Mouse (Mus musculus) fibroblast of lung, adult 2 months (primary cell): ENCODE measurements around the gene Sac3d1.
A peak's percentile ranks its signal among the peaks of the same experiment; 100 is the strongest.
"Not testable (repeated sequence)": the region's sequence is repeated elsewhere in the genome, so short reads cannot be mapped to it uniquely, and the experiment has no call there.

ENCODE experiments used
- DNase-seq: peaks from one replicate; pipeline ENCODE4 v3.0.0-alpha.2; 2011; ENCODE audit warnings: low read depth

Sac3d1 gene

GRCm38 (mm10) chr19:6117986-6118676, at the start of gene Sac3d1:
TSS of gene Sac3d1 (minus strand) at chr19:6118650.
- peak; percentile 91 for DNase-seq

- DNase-seq, result no peak
Observed at GRCm38 (mm10) chr19:6166750-6167149, 48.3 kb upstream of the Sac3d1 start.

GRCm38 (mm10) chr19:6163872-6164547, 45.6 kb upstream of the Sac3d1 start:
- DNase-seq, result no peak

GRCm38 (mm10) chr19:6157220-6157619, 38.8 kb upstream of the Sac3d1 start:
- no peak for DNase-seq

GRCm38 (mm10) chr19:6156372-6156771, 37.9 kb upstream of the Sac3d1 start:
- no peak for DNase-seq

GRCm38 (mm10) chr19:6155174-6155573, 36.7 kb upstream of the Sac3d1 start:
- no peak for DNase-seq

GRCm38 (mm10) chr19:6144842-6145241, 26.4 kb upstream of the Sac3d1 start:
- DNase-seq, result no peak

GRCm38 (mm10) chr19:6141394-6141749, 22.9 kb upstream of the Sac3d1 start, which contains the start of gene Arl2:
TSS of gene Arl2 (minus strand) at chr19:6141548.
- peak; percentile 82 for DNase-seq

- DNase-seq, result peak; percentile 87
Observed at GRCm38 (mm10) chr19:6140678-6141393, 22.4 kb upstream of the Sac3d1 start, which contains the start of gene Batf2. TSS of gene Batf2 (plus strand) at chr19:6140983.

- DNase-seq, result no peak
Observed at GRCm38 (mm10) chr19:6140374-6140677, 21.9 kb upstream of the Sac3d1 start.

- DNase-seq, result no peak
Observed at GRCm38 (mm10) chr19:6139701-6140100, 21.3 kb upstream of the Sac3d1 start.

- peak; percentile 74 for DNase-seq
Observed at GRCm38 (mm10) chr19:6136397-6136796, 17.9 kb upstream of the Sac3d1 start.

- DNase-seq, result not testable (repeated sequence)
Observed at GRCm38 (mm10) chr19:6133197-6133596, 14.7 kb upstream of the Sac3d1 start.

- no peak for DNase-seq
Observed at GRCm38 (mm10) chr19:6132171-6132827, 13.8 kb upstream of the Sac3d1 start.

- not testable (repeated sequence) for DNase-seq
Observed at GRCm38 (mm10) chr19:6130414-6131128, 12.1 kb upstream of the Sac3d1 start.

GRCm38 (mm10) chr19:6127760-6128341, 9.4 kb upstream of the Sac3d1 start, which contains the start of gene Snx15:
TSS of gene Snx15 (minus strand) at chr19:6128304.
- DNase-seq, result peak; percentile 81

- DNase-seq, result no peak
Observed at GRCm38 (mm10) chr19:6126789-6127580, 8.5 kb upstream of the Sac3d1 start.

GRCm38 (mm10) chr19:6126289-6126688, 7.8 kb upstream of the Sac3d1 start:
- no peak for DNase-seq

GRCm38 (mm10) chr19:6124898-6125297, 6.4 kb upstream of the Sac3d1 start:
- no peak for DNase-seq

GRCm38 (mm10) chr19:6123330-6123729, 4.9 kb upstream of the Sac3d1 start:
- no peak for DNase-seq

GRCm38 (mm10) chr19:6121761-6122160, 3.3 kb upstream of the Sac3d1 start:
- no peak for DNase-seq
